Mouse (Mus musculus) heart, adult 2 months (tissue): ENCODE results near the gene Ctsg. TPM values are rescaled to one million over a fixed set of nuclear protein-coding genes. Genes with fewer than 3 reads are reported as not detected.
A peak's percentile ranks its signal among the peaks of the same experiment; 100 is the strongest.

ENCODE experiments used
- DNase-seq, 2 experiments: peaks; one replicate each; pipeline ENCODE4 v3.0.0; 2021
- H3K27ac ChIP-seq: fragments of 200-600 bp; 2 replicates; pipeline ENCODE4 v1.8.1; 2022
- H3K27me3 ChIP-seq: fragments of 200-500 bp; 2 replicates; pipeline ENCODE4 v1.6.1; 2012; ENCODE audit warnings: mild to moderate bottlenecking, low read length, inconsistent platforms, mixed read lengths; ENCODE audit not compliant: control insufficient read depth, insufficient read depth
- H3K36me3 ChIP-seq: fragments of 200-500 bp; 2 replicates; pipeline ENCODE4 v1.6.1; 2012; ENCODE audit warnings: low read length, inconsistent platforms; ENCODE audit not compliant: control insufficient read depth, insufficient read depth
- H3K4me1 ChIP-seq: fragments of 200-500 bp; 2 replicates; pipeline ENCODE4 v1.6.1; 2011; ENCODE audit warnings: low read length; ENCODE audit not compliant: control insufficient read depth, insufficient read depth
- H3K4me3 ChIP-seq: fragments of 200-600 bp; 2 replicates; pipeline ENCODE4 v1.8.1; 2022
- H3K79me2 ChIP-seq: fragments of 200-500 bp; replicated peaks from 2 replicates; pipeline ENCODE4 v1.6.1; 2012; ENCODE audit warnings: mild to moderate bottlenecking, inconsistent platforms, low read length, moderate library complexity, mixed read lengths; ENCODE audit not compliant: control insufficient read depth, insufficient read depth
- H3K9ac ChIP-seq: fragments of 200-500 bp; 2 replicates; pipeline ENCODE4 v1.6.1; 2012; ENCODE audit warnings: low read depth, mild to moderate bottlenecking, control low read depth, inconsistent platforms, low read length, mixed read lengths
- CTCF ChIP-seq: fragments of 200-600 bp; IDR thresholded peaks from 2 replicates; pipeline ENCODE4 v1.8.1; 2022; ENCODE audit warnings: antibody characterized with exemption, mild to moderate bottlenecking, moderate library complexity
- EP300 ChIP-seq: fragments of 200-500 bp; IDR thresholded peaks from 2 replicates; pipeline ENCODE4 v1.6.1; 2011; ENCODE audit warnings: low read depth, low read length, control low read depth; ENCODE audit not compliant: insufficient read depth
- POLR2A ChIP-seq: fragments of 200-500 bp; IDR thresholded peaks from 2 replicates; pipeline ENCODE4 v1.6.1; 2011; ENCODE audit warnings: mild to moderate bottlenecking, low read depth, low read length, control low read depth; ENCODE audit not compliant: insufficient read depth
- WGBS: fragments of 180-500 bp; shearing (Covaris S2); methylation state at CpG from one replicate; pipeline ENCODE4 v1.1.7; 2018; 5-methylcytosine and 5-hydroxymethylcytosine counted together
- intact Hi-C: fragments of 180-260 bp; cut with DNase I; formaldehyde crosslinking; loops from one replicate; pipeline ENCODE4 v1.15.1; 2025
- polyA plus RNA-seq: library from polyadenylated mRNA; depleted of rRNA; stranded (reverse); fragments of >200 nt; gene quantifications from 2 replicates; pipeline ENCODE4 v1.2.3, GENCODE M21; 2012
- total RNA-seq, 2 experiments: library from RNA; stranded (reverse); gene quantifications; 2 replicates each; pipeline ENCODE4 v1.2.3; 2021

Gene Ctsg
- total and polyA plus RNA-seq, 3 experiments: not detected

DNA sequence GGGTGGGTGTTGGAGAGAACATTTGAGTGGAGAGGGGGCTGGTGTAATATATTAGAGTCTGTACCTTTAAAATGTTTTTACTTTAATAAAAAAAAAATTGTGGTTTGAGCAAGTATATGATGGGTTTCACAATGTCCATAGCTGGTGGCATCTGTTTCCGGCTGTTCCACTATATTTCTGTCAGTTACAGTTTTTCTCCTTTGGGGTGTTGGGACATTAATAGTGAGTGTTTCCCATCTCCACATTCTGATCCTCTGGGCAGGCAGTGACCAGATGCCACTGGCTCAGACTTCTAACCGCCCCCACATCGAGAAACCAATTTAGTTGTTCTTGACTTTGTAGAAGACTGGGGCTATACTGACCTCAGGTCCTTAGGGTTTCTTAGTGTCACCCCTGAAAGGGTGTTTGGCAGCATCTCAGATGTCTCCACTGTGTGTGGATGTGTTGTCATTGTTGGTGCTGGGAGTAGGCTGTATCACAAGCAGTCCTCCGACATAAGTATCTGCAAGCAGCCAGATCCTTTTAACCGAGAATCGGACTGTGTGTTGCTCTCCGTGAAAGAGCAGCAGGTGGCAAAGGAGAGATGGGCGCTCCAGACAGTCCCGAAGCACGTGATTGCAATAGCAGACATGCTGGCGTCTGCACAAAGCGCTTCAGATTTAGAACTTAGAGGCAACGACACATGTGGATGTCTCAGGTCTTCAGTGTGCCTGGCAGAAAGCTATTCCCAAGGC, 3.2 kb upstream of the Ctsg start:
- H3K36me3 ChIP-seq: no peaks in the 10 kb centered on the region
- no peaks in the 10 kb centered on the region for H3K79me2 ChIP-seq
- DNase-seq: no peak
- H3K9ac ChIP-seq: no peak overlapping the region
- no peaks in the 10 kb centered on the region for H3K4me1 ChIP-seq
- no peak overlapping the region for H3K27ac ChIP-seq
- intact Hi-C loops: no loop called here
- no peaks in the 10 kb centered on the region for H3K27me3 ChIP-seq
- H3K4me3 ChIP-seq: no peak overlapping the region
- 67% methylated on average over 13 of the region's 13 CpGs for WGBS
- TF ChIP-seq EP300: no peak
- TF ChIP-seq CTCF: no peak

DNA sequence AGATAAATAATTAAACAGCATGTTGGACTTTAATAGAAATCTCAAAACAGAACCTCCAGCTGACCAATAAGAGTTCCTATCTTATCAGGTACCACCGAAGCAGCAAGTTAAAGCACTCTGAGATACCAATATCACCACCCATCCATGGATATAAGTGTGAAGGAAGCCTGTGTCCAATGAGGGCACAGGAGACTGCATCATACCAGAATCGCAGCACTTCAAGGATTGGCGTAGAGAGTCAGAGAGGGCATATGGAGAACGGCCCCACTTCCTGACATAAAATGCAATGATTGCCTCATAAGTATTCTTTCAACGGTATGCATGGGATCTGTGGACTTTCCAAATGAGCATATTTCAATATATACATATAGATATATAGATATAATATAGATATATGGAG, 2.6 kb upstream of the Ctsg start:
- Histone ChIP-seq H3K27ac (no peak overlapping the region), H3K27me3 (no peaks in the 10 kb centered on the region), H3K36me3 (no peaks in the 10 kb centered on the region), H3K4me3 (no peak overlapping the region), H3K9ac (no peak overlapping the region), H3K4me1 (no peaks in the 10 kb centered on the region), H3K79me2 (no peaks in the 10 kb centered on the region)
- 65% methylated on average over 5 of the region's 5 CpGs for WGBS
- TF ChIP-seq CTCF (no peak), POLR2A (no peak), EP300 (no peak)
- no peak for DNase-seq
- intact Hi-C loops: no loop called here

DNA sequence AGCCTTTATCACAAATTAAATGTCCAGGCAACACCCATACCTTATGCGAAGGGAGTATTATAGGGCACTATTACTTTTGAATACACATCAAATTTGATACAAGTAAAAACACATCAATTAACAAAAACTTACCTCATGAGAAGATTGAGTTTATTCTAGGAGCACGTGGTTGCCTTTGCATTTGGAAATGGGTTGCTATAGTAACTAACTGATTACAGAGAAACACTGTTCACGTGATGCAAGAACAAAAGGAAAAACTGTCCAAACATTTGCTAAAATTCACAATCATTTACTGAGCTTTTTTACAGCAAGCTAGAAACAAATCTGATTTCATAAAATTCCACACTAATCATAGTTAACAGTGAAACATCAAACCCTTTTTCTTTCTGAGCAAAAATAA, 1.1 kb upstream of the Ctsg start:
- no peak for DNase-seq
- Histone ChIP-seq H3K36me3 (no peaks in the 10 kb centered on the region), H3K27ac (no peak overlapping the region), H3K9ac (no peak overlapping the region), H3K4me1 (no peaks in the 10 kb centered on the region), H3K4me3 (no peak overlapping the region), H3K79me2 (no peaks in the 10 kb centered on the region), H3K27me3 (no peaks in the 10 kb centered on the region)
- whole genome bisulfite sequencing: 60% methylated on average over 3 of the region's 3 CpGs
- no peak for TF ChIP-seq POLR2A
- no peak for TF ChIP-seq EP300
- no peak for TF ChIP-seq CTCF
- intact Hi-C loops: no loop called here

GRCm38 (mm10) chr14:56098940-56099339, 3.4 kb downstream of the Ctsg start:
- WGBS: 78% methylated on average over 4 of the region's 4 CpGs
- Histone ChIP-seq H3K4me1 (no peaks in the 10 kb centered on the region), H3K27me3 (no peaks in the 10 kb centered on the region), H3K4me3 (no peak overlapping the region), H3K27ac (no peak overlapping the region), H3K9ac (no peak overlapping the region), H3K79me2 (no peaks in the 10 kb centered on the region), H3K36me3 (no peaks in the 10 kb centered on the region)
- DNase-seq: no peak
- intact Hi-C loops: no loop called here
- TF ChIP-seq CTCF (peak; percentile 45), EP300 (no peak), POLR2A (no peak)

DNA sequence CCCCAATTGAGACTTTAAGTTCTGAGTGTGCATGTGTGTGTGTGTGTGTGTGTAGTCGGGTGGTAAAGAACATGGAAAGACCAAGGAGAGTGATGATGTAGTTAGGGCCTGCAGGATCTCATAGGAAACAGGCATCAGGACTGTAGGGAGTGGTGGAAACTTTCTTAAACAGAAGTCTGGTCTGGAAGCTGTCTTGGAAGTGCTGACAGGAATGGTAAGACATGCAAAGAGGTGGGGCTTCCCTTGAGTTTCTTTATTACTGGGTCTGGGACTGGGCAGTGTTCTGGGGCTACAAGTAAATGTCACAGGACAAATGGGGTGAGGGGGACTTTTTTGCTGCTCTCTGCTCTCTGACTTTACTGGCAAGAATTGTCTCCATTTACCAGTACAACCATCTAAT, 4.8 kb downstream of the Ctsg start:
- no peak for DNase-seq
- H3K27ac ChIP-seq: no peak overlapping the region
- intact Hi-C loops: no loop called here

GRCm38 (mm10) chr14:56093353-56093752, 9.0 kb downstream of the Ctsg start:
- H3K36me3 ChIP-seq: no peaks in the 10 kb centered on the region
- no peak overlapping the region for H3K27ac ChIP-seq
- H3K9ac ChIP-seq: no peak overlapping the region
- no peaks in the 10 kb centered on the region for H3K27me3 ChIP-seq
- no peak overlapping the region for H3K4me3 ChIP-seq
- TF ChIP-seq CTCF: no peak
- no peak for TF ChIP-seq POLR2A
- TF ChIP-seq EP300: no peak
- intact Hi-C loops: no loop called here
- no peak for DNase-seq
- H3K79me2 ChIP-seq: no peaks in the 10 kb centered on the region
- 44% methylated on average over 2 of the region's 2 CpGs for WGBS
- H3K4me1 ChIP-seq: no peaks in the 10 kb centered on the region

More for the DNA sequence above, 4.8 kb downstream of the Ctsg start:
- no peak for TF ChIP-seq EP300
- no peak for TF ChIP-seq POLR2A
- no peak for TF ChIP-seq CTCF
- Histone ChIP-seq H3K4me1 (no peaks in the 10 kb centered on the region), H3K36me3 (no peaks in the 10 kb centered on the region), H3K79me2 (no peaks in the 10 kb centered on the region), H3K27me3 (no peaks in the 10 kb centered on the region), H3K9ac (no peak overlapping the region), H3K4me3 (no peak overlapping the region)
- WGBS: 17% methylated on average over 1 of the region's 1 CpGs
